Mouse (Mus musculus): Measurements from ENCODE around the gene Bricd5.

Gene Bricd5

DNA sequence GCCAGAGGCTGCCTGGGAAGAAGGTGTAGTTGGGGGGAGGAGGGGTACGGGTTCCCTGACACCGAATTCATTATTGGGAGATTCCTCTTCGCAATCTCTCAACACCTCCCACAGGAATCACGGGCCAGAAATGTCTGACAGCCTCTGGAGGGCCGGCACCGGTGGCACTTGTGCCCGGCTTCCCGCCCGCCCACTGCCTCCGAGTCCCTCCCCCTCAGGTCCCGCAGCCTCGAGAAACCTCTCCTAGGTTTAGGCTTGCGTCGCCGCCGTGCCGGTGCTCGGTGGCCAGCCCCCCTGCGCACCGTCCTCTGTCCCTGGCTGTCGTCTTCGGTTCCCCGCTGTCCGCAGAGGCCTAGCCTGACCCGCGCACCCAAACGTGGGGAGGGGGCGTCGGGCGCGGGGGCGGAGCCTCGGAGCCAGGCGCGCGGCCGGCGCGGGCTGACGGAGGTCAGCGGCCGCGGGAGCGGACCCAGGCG lies 14.5 kb downstream of the Bricd5 start, which contains the start of gene Caskin1:
Gene Caskin1 (plus strand): TSS at position 416 of the 476 bp plus-strand sequence.
- peak; percentile 82 for DNase-seq

DNA sequence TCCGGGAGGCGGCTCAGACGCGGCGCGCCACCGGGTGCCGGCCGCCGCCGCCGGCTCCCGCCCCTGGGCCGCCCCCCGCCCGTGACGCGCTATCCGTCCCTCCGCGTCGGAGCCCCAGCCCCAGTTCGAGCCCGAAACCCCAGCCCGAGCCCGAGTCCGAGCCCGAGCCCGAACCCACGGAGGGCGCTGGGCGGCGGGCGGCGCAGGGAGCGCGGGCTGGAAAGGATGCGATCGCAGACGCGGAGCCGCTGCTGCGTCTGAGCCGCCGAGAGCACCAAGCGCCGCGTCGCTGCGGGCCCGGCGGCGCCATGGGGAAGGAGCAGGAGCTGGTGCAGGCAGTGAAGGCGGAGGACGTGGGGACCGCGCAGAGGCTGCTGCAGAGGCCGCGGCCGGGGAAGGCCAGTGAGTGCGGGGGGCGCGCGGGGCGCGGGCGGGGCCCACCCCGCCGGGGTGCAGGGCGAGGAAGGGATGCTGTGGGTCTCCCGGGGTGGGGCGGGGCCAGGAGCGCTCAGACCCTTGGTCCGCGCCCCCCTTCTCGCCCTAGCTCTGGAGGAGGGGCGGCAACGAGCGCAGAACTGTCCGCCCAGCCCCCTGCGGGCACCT lies 15.1 kb downstream of the Bricd5 start:
- peak; percentile 80 for DNase-seq

- peak; percentile 35 for DNase-seq
Observed at GRCm38 (mm10) chr17:24489265-24490030, 15.8 kb downstream of the Bricd5 start.

DNA sequence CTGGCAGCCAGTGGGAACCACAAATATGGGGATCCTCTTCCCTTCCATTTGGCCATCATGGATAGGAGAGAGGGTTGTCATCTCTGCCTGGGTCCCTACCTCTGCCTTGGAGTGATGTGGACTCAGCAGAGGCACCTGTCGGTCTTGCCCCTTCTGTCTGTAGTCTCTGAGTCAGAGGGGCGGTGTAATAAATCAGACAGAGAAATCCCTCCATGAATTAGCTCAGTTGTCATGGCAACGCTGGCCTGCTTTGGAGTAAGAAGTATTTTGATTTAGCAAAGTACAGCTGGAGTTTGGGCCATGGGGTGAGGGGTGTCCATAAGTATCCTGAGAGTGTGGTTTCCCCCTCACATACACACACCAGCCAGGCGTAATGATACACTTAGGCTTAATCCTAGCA lies 16.7 kb downstream of the Bricd5 start:
- peak; percentile 27 for DNase-seq

DNA sequence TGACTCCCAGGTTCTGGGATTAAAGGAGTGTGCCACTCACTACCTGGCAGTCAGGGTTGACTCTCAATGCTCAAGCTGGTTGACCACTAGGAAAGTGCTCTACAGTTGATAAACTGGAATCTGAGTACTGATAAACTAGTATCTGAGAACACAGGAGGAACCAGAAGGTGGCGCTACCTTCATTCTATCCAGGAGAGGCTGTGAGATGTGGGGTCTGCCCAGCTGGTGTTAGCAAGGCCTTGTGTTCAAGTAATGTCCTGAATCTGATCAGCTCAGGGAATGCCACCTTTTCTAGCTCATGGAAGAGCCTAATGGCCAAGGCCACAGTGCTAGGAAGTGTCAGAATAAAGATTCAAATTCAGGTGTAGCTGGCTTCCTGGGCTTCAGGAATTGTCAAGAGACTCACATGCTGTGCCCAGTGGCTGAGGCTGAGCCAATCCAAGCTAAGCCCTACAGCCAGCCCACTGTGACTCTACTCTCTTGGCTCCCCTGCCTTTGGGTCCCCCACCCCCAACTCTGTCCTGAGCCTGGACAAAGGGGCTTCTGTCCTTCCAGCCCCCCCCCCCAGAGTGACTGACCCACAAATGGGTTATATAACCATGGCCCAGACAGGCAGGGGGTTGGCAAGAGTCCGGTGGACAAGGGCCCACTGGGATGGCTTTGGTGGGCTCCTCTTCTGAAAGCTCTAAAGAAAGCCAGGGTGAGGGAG lies 21.1 kb downstream of the Bricd5 start:
- DNase-seq = peak; percentile 79

DNA sequence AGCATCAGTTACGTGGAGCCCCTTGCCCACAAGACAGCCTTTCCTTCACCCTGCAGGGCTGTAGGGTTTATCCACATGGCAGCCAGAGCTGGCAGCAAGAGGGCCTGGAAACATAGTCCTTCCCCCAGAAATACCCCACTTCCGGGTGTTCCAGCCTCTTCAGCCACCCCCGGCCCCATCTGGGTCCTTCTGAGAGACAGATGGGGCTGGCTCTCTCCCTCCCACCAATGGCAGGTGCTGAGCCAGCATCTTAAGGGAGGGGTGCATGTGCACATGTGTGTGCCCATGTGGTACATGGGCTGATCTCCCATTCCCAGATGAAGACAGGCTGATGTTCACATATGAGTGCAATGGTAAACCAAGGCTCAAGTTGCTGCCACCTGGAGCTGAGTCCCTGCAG lies 21.8 kb downstream of the Bricd5 start:
- DNase-seq = no peak

DNA sequence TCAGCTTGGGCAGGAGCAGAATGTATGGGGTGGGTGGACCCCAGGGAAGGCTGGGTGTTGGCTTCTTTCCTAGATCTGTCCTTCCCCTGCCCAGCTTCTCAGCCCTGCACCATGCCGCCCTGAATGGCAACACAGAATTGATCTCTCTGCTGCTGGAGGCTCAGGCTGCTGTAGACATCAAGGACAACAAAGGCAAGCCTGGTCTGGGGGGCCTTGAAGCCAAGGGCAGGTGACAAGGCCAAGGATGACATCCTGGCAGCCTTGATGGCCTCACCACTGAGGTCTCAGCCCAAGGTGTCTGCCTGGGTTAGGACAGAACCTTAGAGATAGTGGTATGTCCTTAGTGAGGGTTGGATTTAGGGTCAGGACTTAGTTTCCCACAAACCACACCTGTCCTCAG lies 22.3 kb downstream of the Bricd5 start:
- no peak for DNase-seq

GRCm38 (mm10) chr17:24502208-24502607 lies 28.5 kb downstream of the Bricd5 start:
- DNase-seq = peak; percentile 64

- DNase-seq = no peak
Observed at GRCm38 (mm10) chr17:24504085-24504484, 30.4 kb downstream of the Bricd5 start.

DNA sequence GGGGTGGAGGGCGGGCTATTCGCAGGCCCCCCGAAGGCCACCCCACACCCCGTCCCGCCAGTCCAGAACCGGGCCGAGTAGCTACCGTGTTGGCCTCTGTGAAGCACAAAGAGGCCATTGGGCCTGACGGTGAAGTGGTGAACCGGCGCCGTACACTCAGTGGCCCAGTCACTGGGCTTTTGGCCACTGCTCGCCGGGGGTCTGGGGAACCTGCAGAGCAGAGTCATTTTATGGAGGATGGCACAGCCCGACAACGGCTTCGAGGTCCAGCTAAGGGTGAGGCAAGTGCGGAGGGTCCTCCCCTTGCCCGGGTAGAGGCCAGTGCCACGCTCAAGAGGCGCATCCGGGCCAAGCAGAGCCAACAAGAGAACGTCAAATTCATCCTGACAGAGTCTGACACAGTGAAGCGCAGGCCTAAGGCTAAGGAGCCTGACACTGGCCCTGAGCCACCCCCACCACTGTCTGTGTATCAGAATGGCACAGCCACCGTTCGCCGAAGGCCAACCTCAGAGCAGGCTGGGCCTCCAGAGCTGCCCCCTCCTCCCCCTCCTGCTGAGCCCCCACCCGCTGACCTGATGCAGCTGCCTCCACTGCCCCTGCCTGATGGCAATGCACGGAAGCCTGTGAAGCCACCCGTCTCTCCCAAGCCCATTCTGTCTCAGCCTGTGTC lies 31.7 kb downstream of the Bricd5 start:
- DNase-seq = peak; percentile 50

DNA sequence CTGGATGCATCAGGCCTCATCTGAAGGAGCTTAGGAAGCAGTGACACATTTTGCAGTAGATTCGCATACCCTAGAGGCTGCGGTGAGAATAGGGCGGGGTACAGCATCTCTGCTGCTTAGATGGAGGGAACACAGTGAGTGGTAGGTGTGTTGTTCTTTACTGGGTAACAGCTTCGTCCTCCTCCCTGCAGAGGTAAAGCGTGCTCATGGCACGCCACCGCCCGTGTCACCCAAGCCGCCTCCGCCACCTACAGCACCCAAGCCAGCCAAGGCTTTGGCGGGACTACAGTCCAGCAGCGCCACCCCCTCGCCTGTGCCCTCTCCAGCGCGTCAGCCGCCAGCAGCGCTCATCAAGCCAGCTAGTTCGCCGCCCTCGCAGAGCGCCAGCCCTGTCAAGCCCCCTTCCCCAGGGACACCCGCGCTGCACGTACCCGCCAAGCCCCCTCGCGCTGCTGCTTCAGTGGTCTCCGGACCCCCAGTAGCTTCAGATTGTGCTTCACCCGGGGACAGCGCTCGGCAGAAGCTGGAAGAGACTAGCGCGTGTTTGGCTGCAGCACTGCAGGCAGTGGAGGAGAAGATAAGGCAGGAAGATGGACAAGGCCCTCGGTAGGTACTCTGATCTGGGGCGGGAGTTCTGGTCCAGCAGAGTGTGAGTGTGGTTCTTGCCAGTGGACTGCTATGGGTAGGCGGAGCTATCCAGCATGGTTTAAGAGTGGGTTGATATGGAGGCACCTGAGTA lies 32.8 kb downstream of the Bricd5 start:
- DNase-seq = peak; percentile 38

DNA sequence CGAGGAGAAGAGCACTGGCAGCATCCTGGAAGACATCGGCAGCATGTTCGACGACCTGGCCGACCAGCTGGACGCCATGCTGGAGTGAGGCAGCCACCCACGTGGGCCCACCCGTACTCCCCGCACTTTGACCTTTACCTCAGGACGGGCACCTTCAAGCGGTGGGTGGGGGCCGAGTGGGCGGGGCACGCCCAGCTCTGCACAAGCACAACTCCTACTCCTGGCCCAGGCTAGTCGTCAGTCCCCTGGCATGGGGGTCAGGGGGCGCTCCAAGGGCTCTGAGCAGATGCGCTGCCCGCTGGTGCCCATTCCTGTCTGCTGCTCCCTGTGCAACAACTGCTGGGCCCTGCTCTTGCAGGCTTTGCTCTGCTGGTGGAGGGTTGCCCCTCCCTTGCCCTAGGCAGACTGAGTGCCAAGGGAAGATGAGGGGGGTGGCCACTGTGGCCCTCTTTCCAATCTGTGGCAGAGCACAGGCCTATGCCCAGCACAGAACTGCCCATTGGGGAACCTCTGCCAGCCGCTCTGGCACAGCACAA lies 33.5 kb downstream of the Bricd5 start:
- DNase-seq = no peak

GRCm38 (mm10) chr17:24507806-24508460 lies 34.2 kb downstream of the Bricd5 start:
- DNase-seq = no peak

GRCm38 (mm10) chr17:24513609-24514008 lies 39.9 kb downstream of the Bricd5 start:
- peak; percentile 70 for DNase-seq

GRCm38 (mm10) chr17:24514270-24515257 lies 40.9 kb downstream of the Bricd5 start:
- no peak for DNase-seq

DNA sequence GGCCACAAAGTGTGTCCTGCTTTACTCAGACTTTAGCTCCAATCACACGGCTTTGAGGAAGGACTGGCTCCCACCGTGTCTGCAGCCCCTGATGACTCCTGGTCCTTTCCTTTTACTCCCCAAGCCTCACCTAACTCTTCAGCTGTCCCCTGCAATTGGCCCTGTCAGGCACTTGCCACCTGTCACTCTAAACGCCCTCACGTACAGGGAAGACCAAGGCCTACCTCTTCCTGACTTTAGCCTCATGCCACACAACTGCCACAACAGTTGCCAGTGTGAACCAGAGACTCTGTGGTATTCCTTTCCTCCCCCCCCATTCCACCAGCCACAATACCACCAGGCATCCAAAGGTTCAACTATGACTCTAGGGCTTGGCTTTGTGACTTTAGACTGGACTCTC lies 46.8 kb downstream of the Bricd5 start:
- DNase-seq = no peak

DNA sequence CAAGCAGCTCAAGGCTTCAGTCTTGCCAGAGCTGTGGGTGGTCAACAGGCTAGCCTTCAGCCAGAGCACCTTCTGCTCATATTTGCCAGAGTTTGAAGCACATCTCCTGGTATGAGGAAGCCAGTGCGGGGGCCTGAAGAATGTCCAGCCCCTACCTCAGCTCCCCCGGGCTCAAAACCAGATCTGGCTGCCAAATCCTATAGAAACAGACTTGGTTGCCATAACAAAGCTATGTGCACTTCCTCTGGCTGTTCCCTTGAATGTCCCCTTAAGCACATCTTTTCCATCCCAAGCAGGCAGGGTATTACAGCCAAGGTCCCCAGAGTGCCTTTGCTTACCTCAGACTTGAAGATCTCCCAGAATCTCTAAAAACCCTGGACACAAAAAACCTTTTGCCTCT lies 51.0 kb downstream of the Bricd5 start:
- no peak for DNase-seq

Data from retina, postnatal 1 day (tissue).